Mouse (Mus musculus) colon, adult 2 months (tissue): ENCODE data around the gene Slc34a1. TPM values are rescaled to one million over a fixed set of nuclear protein-coding genes. Genes with fewer than 3 reads are reported as not detected.

Source experiments
- polyA plus RNA-seq: library from polyadenylated mRNA; depleted of rRNA; stranded (reverse); fragments of >200 nt; gene quantifications from 2 replicates; pipeline ENCODE4 v1.2.3, GENCODE M21; 2012; rRNA removed

Gene Slc34a1
- polyA plus RNA-seq = 1.0 and 1.6 TPM in 2 replicates

DNA sequence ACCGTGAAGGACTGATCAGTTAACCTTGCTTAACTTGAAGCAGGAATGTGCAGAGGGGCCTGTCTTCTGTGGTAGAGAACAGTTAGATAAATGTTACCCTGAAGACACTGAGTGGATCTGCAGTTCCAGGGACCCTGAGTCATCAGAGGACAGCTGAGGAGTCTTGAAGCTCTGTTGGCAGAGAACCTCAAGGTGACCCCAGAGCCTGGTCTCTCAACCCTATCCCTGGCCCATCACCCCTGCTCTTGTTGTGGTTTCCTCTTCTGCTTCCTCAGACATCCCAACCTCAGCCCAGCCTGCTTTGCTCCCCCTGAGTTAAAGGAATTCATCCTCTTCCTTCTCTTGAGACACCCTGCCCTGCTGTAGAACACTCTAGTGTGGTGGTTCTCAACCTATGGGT is at the start of gene Slc34a1:
Gene Slc34a1, plus strand, starts transcription at position 100 of the 400 bp plus-strand sequence.

GRCm38 (mm10) chr13:55362453-55363060 is 35.4 kb upstream of the Slc34a1 start, which contains the start of gene Lman2:
Gene Lman2 (minus strand): TSS chr13:55362783.

GRCm38 (mm10) chr13:55369531-55370114 is 28.4 kb upstream of the Slc34a1 start, which contains the start of gene Rgs14:
Gene Rgs14 (plus strand): TSS chr13:55369732.

GRCm38 (mm10) chr13:55414743-55415380 is 16.9 kb downstream of the Slc34a1 start, which contains the start of gene Pfn3:
Gene Pfn3 (minus strand): TSS chr13:55415232.

DNA sequence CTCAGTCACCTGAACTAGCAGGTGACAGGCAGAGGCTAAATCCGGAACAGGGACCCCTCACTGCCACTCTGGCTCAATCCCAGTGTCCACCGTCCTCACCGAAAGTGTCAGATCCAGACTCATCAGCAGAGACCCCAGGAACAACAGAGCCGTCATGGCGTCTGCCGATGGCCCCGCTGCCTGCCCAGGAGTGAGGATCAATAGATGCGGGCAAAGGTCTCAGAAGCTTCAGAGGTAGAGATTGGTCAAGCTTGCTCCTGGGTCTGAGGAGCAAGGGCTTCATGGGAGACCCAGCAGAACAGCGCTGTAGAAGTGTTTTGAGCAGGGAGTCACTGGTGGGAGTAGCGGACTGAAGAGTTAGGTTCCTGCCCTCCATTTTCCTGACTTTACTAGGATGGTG is 28.6 kb downstream of the Slc34a1 start, which contains the start of gene F12:
Gene F12, minus strand, starts transcription at position 181 of the 400 bp plus-strand sequence.

GRCm38 (mm10) chr13:55444937-55445315 is 46.9 kb downstream of the Slc34a1 start, which contains the start of gene Grk6:
Gene Grk6 (plus strand): TSS chr13:55445072.

DNA sequence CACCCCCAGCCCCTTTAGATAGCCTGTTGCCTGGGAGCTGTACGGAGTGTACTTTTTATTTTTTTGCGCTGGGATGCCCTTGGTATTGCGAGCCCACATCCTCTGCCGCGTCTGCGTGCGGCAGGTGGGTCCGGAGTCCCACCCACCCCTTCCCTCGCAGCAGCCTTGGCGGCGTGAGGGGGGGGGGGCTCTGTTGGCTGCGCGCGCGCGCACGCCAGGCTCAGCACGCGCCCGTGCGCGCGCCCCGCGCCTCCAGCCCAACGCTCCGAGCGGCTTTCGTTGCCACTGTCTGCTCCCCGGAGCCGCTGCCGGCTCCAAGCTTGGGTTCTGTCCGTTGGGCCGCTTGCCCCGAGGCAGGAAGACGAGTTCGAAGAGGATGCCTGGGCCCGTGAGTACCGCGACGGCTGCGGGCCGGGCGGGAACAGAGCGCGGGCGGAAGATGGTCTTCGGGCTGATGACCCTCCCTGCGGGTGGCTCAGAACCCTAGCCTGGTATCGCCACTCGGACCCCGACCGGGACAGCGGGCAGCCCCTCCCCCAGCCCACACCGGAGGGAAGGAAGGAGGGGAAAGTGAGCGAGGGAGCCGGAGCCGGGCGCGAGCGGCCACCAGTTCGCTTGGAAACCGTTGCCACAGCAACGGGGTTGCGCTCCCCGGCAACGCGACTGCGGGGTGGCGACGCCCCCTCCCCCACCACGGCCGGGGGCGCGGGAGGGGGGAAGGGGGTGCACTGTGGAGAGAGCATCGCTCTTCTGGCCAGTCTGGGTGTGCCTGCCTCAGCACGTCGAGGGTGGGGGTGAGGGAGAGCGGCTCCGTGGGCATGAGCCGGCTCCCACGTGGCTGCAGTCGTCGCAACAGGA is 66.3 kb downstream of the Slc34a1 start, which contains the start of gene Prr7:
Gene Prr7, plus strand, starts transcription at position 241 of the 858 bp plus-strand sequence.

Other genes with a start within 250 kb of the Slc34a1 start
- 22.1 and 31.2 TPM in 2 replicates for gene Fgfr4, start 245.5 kb upstream of the Slc34a1 start, polyA plus RNA-seq
- gene Nsd1, start 188.4 kb upstream of the Slc34a1 start, polyA plus RNA-seq = 10.7 and 13.2 TPM in 2 replicates
- gene Prelid1, start 77.7 kb upstream of the Slc34a1 start, polyA plus RNA-seq = 566 and 652 TPM in 2 replicates
- gene Rab24, start 76.2 kb upstream of the Slc34a1 start, polyA plus RNA-seq = 75.2 and 86.3 TPM in 2 replicates
- 10.4 and 11.5 TPM in 2 replicates for gene Mxd3, start 68.4 kb upstream of the Slc34a1 start, polyA plus RNA-seq
- 99.2 and 117 TPM in 2 replicates for gene Lman2, start 35.4 kb upstream of the Slc34a1 start, polyA plus RNA-seq
- 4.9 and 5.9 TPM in 2 replicates for gene Rgs14, start 28.5 kb upstream of the Slc34a1 start, polyA plus RNA-seq
- gene Pfn3, start 17.0 kb downstream of the Slc34a1 start, polyA plus RNA-seq = not detected in 2 replicates
- gene F12, start 28.6 kb downstream of the Slc34a1 start, polyA plus RNA-seq = 0.40 and 0.46 TPM in 2 replicates
- gene Grk6, start 46.9 kb downstream of the Slc34a1 start, polyA plus RNA-seq = 66.0 and 66.1 TPM in 2 replicates
- 9.9 and 10.6 TPM in 2 replicates for gene Prr7, start 66.1 kb downstream of the Slc34a1 start, polyA plus RNA-seq
- 36.7 and 36.9 TPM in 2 replicates for gene Dbn1, start 89.9 kb downstream of the Slc34a1 start, polyA plus RNA-seq
- gene Pdlim7, start 115.5 kb downstream of the Slc34a1 start, polyA plus RNA-seq = 178 and 184 TPM in 2 replicates
- 16.3 and 16.8 TPM in 2 replicates for gene Dok3, start 131.1 kb downstream of the Slc34a1 start, polyA plus RNA-seq
- gene Ddx41, start 138.5 kb downstream of the Slc34a1 start, polyA plus RNA-seq = 66.3 and 71.4 TPM in 2 replicates
- 87.1 and 98.0 TPM in 2 replicates for gene Fam193b, start 172.9 kb downstream of the Slc34a1 start, polyA plus RNA-seq
- gene Tmed9, start 175.5 kb downstream of the Slc34a1 start, polyA plus RNA-seq = 65.8 and 80.9 TPM in 2 replicates
- 26.1 and 27.8 TPM in 2 replicates for gene B4galt7, start 201.7 kb downstream of the Slc34a1 start, polyA plus RNA-seq
- gene Caml, start 224.8 kb downstream of the Slc34a1 start, polyA plus RNA-seq = 13.5 and 15.2 TPM in 2 replicates
- gene Ddx46, start 236.8 kb downstream of the Slc34a1 start, polyA plus RNA-seq = 7.7 and 7.9 TPM in 2 replicates